ENCODE assay signal across 9 mouse cellular contexts in the genomic region with DNA sequence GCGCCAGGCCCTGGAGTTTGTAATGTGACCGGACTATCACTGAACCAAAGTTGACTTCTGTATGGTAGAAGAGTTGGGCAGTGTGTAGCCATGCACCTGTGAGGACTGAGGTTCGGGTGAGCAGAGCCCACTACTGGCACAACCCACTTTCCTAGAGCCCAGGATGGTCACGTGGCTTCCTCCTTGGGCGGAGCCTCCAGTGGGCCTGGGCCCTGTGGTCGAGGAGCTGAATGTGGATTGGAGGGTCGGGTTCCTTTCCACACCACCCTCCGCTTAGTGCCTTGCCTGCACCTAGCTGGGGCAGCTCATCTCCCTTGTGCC. TPM values are rescaled to one million over a fixed set of nuclear protein-coding genes. Genes with fewer than 3 reads are reported as not detected.
A peak's percentile ranks its signal among the peaks of the same experiment; 100 is the strongest.
DNase-seq lines count a peak whose midpoint lies in the region; ATAC-seq lines count a peak whose summit lies in the region.
"Had no signal": no experiment of that assay in that cellular context is flagged by ENCODE, and none has a peak within 500 bp of the region (broad histone marks: within the 10 kb centered on the region; RNA-seq: fewer than 3 reads in every experiment).

No protein-coding gene starts in this region.

- peak; percentile 84 for ATAC-seq in embryonic facial prominence, embryonic 14.5 days (ENCODE audit: low read depth)
- ATAC-seq in limb, embryonic 13.5 days (ENCODE audit: low FRiP score, low read depth) = peak; percentile 85
- ATAC-seq in midbrain, embryonic 15.5 days (replicated peaks) = peak; percentile 89

- H3K36me3 ChIP-seq in embryonic facial prominence, embryonic 14.5 days (ENCODE audit: control insufficient read depth, insufficient read depth, low read length) = peaks cover 38% of the 10 kb centered on the region
- H3K36me3 ChIP-seq in limb, embryonic 13.5 days = peaks cover 68% of the 10 kb centered on the region
- H3K36me3 ChIP-seq in midbrain, embryonic 15.5 days (replicated peaks) = peaks cover 19% of the 10 kb centered on the region

- 0% methylated on average over 8 of the region's 8 CpGs for WGBS in embryonic facial prominence, embryonic 14.5 days
- 0% methylated on average over 8 of the region's 8 CpGs for whole genome bisulfite sequencing in limb, embryonic 13.5 days
- WGBS in midbrain, embryonic 15.5 days = 0% methylated on average over 8 of the region's 8 CpGs

- no peaks in the 10 kb centered on the region for H3K27me3 ChIP-seq in embryonic facial prominence, embryonic 14.5 days (replicated peaks; ENCODE audit: control insufficient read depth, insufficient read depth, low read length)
- H3K27me3 ChIP-seq in limb, embryonic 13.5 days = no peaks in the 10 kb centered on the region
- H3K27me3 ChIP-seq in midbrain, embryonic 15.5 days (replicated peaks) = no peaks in the 10 kb centered on the region
- H3K27me3 ChIP-seq: Patski had no signal

- H3K9ac ChIP-seq in embryonic facial prominence, embryonic 14.5 days (ENCODE audit: low read depth, low read length) = peak overlapping the region; percentile 86
- peak overlapping the region; percentile 84 for H3K9ac ChIP-seq in limb, embryonic 13.5 days
- H3K9ac ChIP-seq in midbrain, embryonic 15.5 days = peak overlapping the region; percentile 84

- no peaks in the 10 kb centered on the region for H3K9me3 ChIP-seq in embryonic facial prominence, embryonic 14.5 days (ENCODE audit: control insufficient read depth, low read length)
- no peaks in the 10 kb centered on the region for H3K9me3 ChIP-seq in limb, embryonic 13.5 days
- no peaks in the 10 kb centered on the region for H3K9me3 ChIP-seq in midbrain, embryonic 15.5 days

- H3K4me2 ChIP-seq in embryonic facial prominence, embryonic 14.5 days (ENCODE audit: low read depth, low read length) = peak overlapping the region; percentile 93
- H3K4me2 ChIP-seq in limb, embryonic 13.5 days (replicated peaks) = peak overlapping the region; percentile 98
- H3K4me2 ChIP-seq in midbrain, embryonic 15.5 days = peak overlapping the region; percentile 96

- H3K4me3 ChIP-seq in embryonic facial prominence, embryonic 14.5 days (ENCODE audit: low read depth, low read length) = peak overlapping the region; percentile 61
- H3K4me3 ChIP-seq in limb, embryonic 13.5 days = peak overlapping the region; percentile 66
- H3K4me3 ChIP-seq in midbrain, embryonic 15.5 days = peak overlapping the region; percentile 62

- H3K27ac ChIP-seq in embryonic facial prominence, embryonic 14.5 days (replicated peaks; ENCODE audit: low read depth, low read length) = peak overlapping the region; percentile 94
- peak overlapping the region; percentile 96 for H3K27ac ChIP-seq in limb, embryonic 13.5 days
- H3K27ac ChIP-seq in midbrain, embryonic 15.5 days = peak overlapping the region; percentile 99

- peaks cover 11% of the 10 kb centered on the region for H3K4me1 ChIP-seq in embryonic facial prominence, embryonic 14.5 days (ENCODE audit: control insufficient read depth, insufficient read depth, low read length)
- peaks cover 31% of the 10 kb centered on the region for H3K4me1 ChIP-seq in limb, embryonic 13.5 days
- peaks cover 25% of the 10 kb centered on the region for H3K4me1 ChIP-seq in midbrain, embryonic 15.5 days

- peak; percentile 71 for DNase-seq in 3T3-L1 (ENCODE audit: low read depth, low spot score)
- peak; percentile 47 to 69 for DNase-seq in adrenal gland, postnatal 4 days (ENCODE audit: low spot score in 2 of 2)
- DNase-seq in embryonic facial prominence, embryonic 14.5 days (ENCODE audit: low spot score) = peak; percentile 96
- DNase-seq in heart, adult 9 months (ENCODE audit: low spot score in 2 of 2) = peak; percentile 86 to 91
- peak; percentile 92 for DNase-seq in kidney, adult 9 months
- peak; percentile 75 to 76 for DNase-seq in spleen, adult 18-20 months

RNA-seq across cellular contexts. Expression of gene Fbxl22, which starts 2.1 kb away (rescaled TPM):
- total RNA-seq in adrenal gland, postnatal 4 days (2021) = under 1 TPM; 0.76 to 0.84 TPM
- polyA plus RNA-seq in embryonic facial prominence, embryonic 14.5 days (2014; fragmentation: Nextera tagmentation; extraction: Ambion mirVana) = 11.6 and 14.7 TPM in 2 replicates
- polyA plus RNA-seq in limb, embryonic 13.5 days (2015; fragmentation: Nextera tagmentation; extraction: Ambion mirVana) = 5.3 and 5.9 TPM in 2 replicates
- 1.0 and 1.2 TPM in 2 replicates for polyA plus RNA-seq in midbrain, embryonic 15.5 days (2015; fragmentation: Nextera tagmentation; extraction: Ambion mirVana)

Comparison
In these comparisons a context has a peak if more than half of its experiments do, and no peak if none do; other contexts are left out.
1. Peak in every context shown above with its lines: DNase-seq, ATAC-seq, H3K4me3 ChIP-seq and H3K27ac ChIP-seq.